In genomic region chr17:3115380-3115974, GRCm38 (mm10) we compare ENCODE assay signal across 8 mouse cellular contexts. TPM values are rescaled to one million over a fixed set of nuclear protein-coding genes. Genes with fewer than 3 reads are reported as not detected.
DNase-seq lines count a peak whose midpoint lies in the region; ATAC-seq and TF ChIP-seq lines count a peak whose summit lies in the region.

No protein-coding gene starts in this region.

- no peaks in the 10 kb centered on the region for H3K9me3 ChIP-seq in embryonic facial prominence, embryonic 13.5 days
- H3K9me3 ChIP-seq in heart, embryonic 10.5 days = no peaks in the 10 kb centered on the region
- H3K9me3 ChIP-seq in liver, embryonic 15.5 days (replicated peaks) = no peaks in the 10 kb centered on the region
- no peaks in the 10 kb centered on the region for H3K9me3 ChIP-seq in neural tube, embryonic 11.5 days (ENCODE audit: control insufficient read depth, low read length)
- H3K9me3 ChIP-seq in stomach, postnatal 0 days (ENCODE audit: control insufficient read depth, low read length) = no peaks in the 10 kb centered on the region

- peaks cover 23% of the 10 kb centered on the region for H3K4me1 ChIP-seq in embryonic facial prominence, embryonic 13.5 days
- peaks cover 14% of the 10 kb centered on the region; the same call in 1 of the 2 replicates for H3K4me1 ChIP-seq in heart, embryonic 10.5 days
- H3K4me1 ChIP-seq in liver, embryonic 15.5 days (replicated peaks) = peaks cover 29% of the 10 kb centered on the region
- H3K4me1 ChIP-seq in neural tube, embryonic 11.5 days (ENCODE audit: control insufficient read depth, insufficient read depth, low read length) = no peaks in the 10 kb centered on the region
- H3K4me1 ChIP-seq in stomach, postnatal 0 days (replicated peaks; ENCODE audit: control insufficient read depth, insufficient read depth) = no peaks in the 10 kb centered on the region

- H3K4me2 ChIP-seq in embryonic facial prominence, embryonic 13.5 days = peak overlapping the region; percentile 71
- peak overlapping the region; percentile 84 for H3K4me2 ChIP-seq in liver, embryonic 15.5 days
- peak overlapping the region; percentile 73 for H3K4me2 ChIP-seq in neural tube, embryonic 11.5 days (ENCODE audit: low read depth)
- H3K4me2 ChIP-seq in stomach, postnatal 0 days (replicated peaks; ENCODE audit: low read depth) = peak overlapping the region; percentile 78

- no peaks in the 10 kb centered on the region for H3K27me3 ChIP-seq in C2C12 (ENCODE audit: control insufficient read depth, insufficient read depth, insufficient read length)
- H3K27me3 ChIP-seq in embryonic facial prominence, embryonic 13.5 days = no peaks in the 10 kb centered on the region
- H3K27me3 ChIP-seq in heart, embryonic 10.5 days (ENCODE audit: insufficient read depth, poor library complexity, severe bottlenecking) = no peaks in the 10 kb centered on the region
- no peaks in the 10 kb centered on the region for H3K27me3 ChIP-seq in liver, embryonic 15.5 days
- no peaks in the 10 kb centered on the region for H3K27me3 ChIP-seq in neural tube, embryonic 11.5 days (ENCODE audit: control insufficient read depth, insufficient read depth, low read length)
- no peaks in the 10 kb centered on the region for H3K27me3 ChIP-seq in stomach, postnatal 0 days (ENCODE audit: control insufficient read depth, insufficient read depth, low read length)

- peaks cover 9% of the 10 kb centered on the region for H3K36me3 ChIP-seq in C2C12 (ENCODE audit: control insufficient read depth, insufficient read depth)
- peaks cover 5% of the 10 kb centered on the region; the same call in 1 of the 2 replicates for H3K36me3 ChIP-seq in embryonic facial prominence, embryonic 13.5 days
- peaks cover 3% of the 10 kb centered on the region for H3K36me3 ChIP-seq in heart, embryonic 10.5 days
- H3K36me3 ChIP-seq in liver, embryonic 15.5 days (replicated peaks) = no peaks in the 10 kb centered on the region
- no peaks in the 10 kb centered on the region for H3K36me3 ChIP-seq in neural tube, embryonic 11.5 days (ENCODE audit: control insufficient read depth, insufficient read depth, low read length)
- H3K36me3 ChIP-seq in stomach, postnatal 0 days (ENCODE audit: control insufficient read depth, insufficient read depth, low read length) = no peaks in the 10 kb centered on the region

- DNase-seq in adrenal gland, postnatal 25 days = peak; percentile 58
- peak; percentile 90 for DNase-seq in heart, embryonic 10.5 days (ENCODE audit: low spot score)
- DNase-seq in kidney, postnatal 10 days = peak; percentile 72
- no peak for DNase-seq in neural tube, embryonic 11.5 days (ENCODE audit: low spot score)
- peak; percentile 70 for DNase-seq in stomach, postnatal 0 days (ENCODE audit: low spot score)

- H3K9ac ChIP-seq in embryonic facial prominence, embryonic 13.5 days = peak overlapping the region; percentile 97
- H3K9ac ChIP-seq in liver, embryonic 15.5 days = peak overlapping the region; percentile 84
- peak overlapping the region; percentile 97 for H3K9ac ChIP-seq in neural tube, embryonic 11.5 days (ENCODE audit: low read length)
- peak overlapping the region; percentile 97 for H3K9ac ChIP-seq in stomach, postnatal 0 days (ENCODE audit: low read length)

- peak; percentile 68; the same call in 1 of the 2 replicates for ATAC-seq in embryonic facial prominence, embryonic 13.5 days (ENCODE audit: insufficient number of reproducible peaks, insufficient read depth, low FRiP score, low TSS enrichment, low read depth)
- ATAC-seq in liver, embryonic 15.5 days (ENCODE audit: insufficient read depth) = peak; percentile 75
- ATAC-seq in neural tube, embryonic 11.5 days (ENCODE audit: insufficient read depth, low FRiP score, low TSS enrichment) = peak; percentile 62
- ATAC-seq in stomach, postnatal 0 days (ENCODE audit: low FRiP score, low TSS enrichment) = peak; percentile 75

- peaks cover 56% of the 10 kb centered on the region for H3K79me3 ChIP-seq in C2C12 (ENCODE audit: low read depth)

- no peak for TF ChIP-seq EP300 in stomach, postnatal 0 days (optimal IDR thresholded peaks at IDR 0.05)

- peak overlapping the region; percentile 63 for H3K4me3 ChIP-seq in C2C12 (ENCODE audit: insufficient read depth, poor library complexity, severe bottlenecking)
- peak overlapping the region; percentile 93 for H3K4me3 ChIP-seq in embryonic facial prominence, embryonic 13.5 days
- peak overlapping the region; percentile 82 for H3K4me3 ChIP-seq in heart, embryonic 10.5 days
- H3K4me3 ChIP-seq in liver, embryonic 15.5 days (replicated peaks) = peak overlapping the region; percentile 97
- peak overlapping the region; percentile 98 for H3K4me3 ChIP-seq in neural tube, embryonic 11.5 days (ENCODE audit: low read depth, low read length)
- H3K4me3 ChIP-seq in stomach, postnatal 0 days (ENCODE audit: low read depth, low read length) = peak overlapping the region; percentile 91

- peaks cover 66% of the 10 kb centered on the region for H3K79me2 ChIP-seq in C2C12 (ENCODE audit: control insufficient read depth, insufficient read depth)

- no peak for TF ChIP-seq CTCF in C2C12 (IDR thresholded peaks at IDR 0.05; ENCODE audit: control insufficient read depth, insufficient read depth, insufficient read length)
- no peak for TF ChIP-seq CTCF in stomach, postnatal 0 days (IDR thresholded peaks at IDR 0.05; ENCODE audit: low read depth)

- H3ac ChIP-seq in C2C12 (ENCODE audit: control insufficient read depth, insufficient read length, low read depth) = peak overlapping the region; percentile 99

- under 1% methylated on average over 45 of the region's 47 CpGs for WGBS in embryonic facial prominence, embryonic 13.5 days
- under 1% methylated on average over 46 of the region's 47 CpGs for WGBS in heart, embryonic 10.5 days
- WGBS in liver, embryonic 15.5 days (ENCODE audit: insufficient replicate concordance) = under 1% methylated on average over 46 of the region's 47 CpGs
- WGBS in neural tube, embryonic 11.5 days = 0% methylated on average over 37 of the region's 47 CpGs
- under 1% methylated on average over 40 of the region's 47 CpGs for WGBS in stomach, postnatal 0 days

- peak overlapping the region; percentile 99 for H3K27ac ChIP-seq in embryonic facial prominence, embryonic 13.5 days
- H3K27ac ChIP-seq in heart, embryonic 10.5 days = peak overlapping the region; percentile 98
- peak overlapping the region; percentile 99 for H3K27ac ChIP-seq in liver, embryonic 15.5 days (replicated peaks)
- peak overlapping the region; percentile 99 for H3K27ac ChIP-seq in neural tube, embryonic 11.5 days (ENCODE audit: low read depth, low read length)
- H3K27ac ChIP-seq in stomach, postnatal 0 days (replicated peaks) = peak overlapping the region; percentile 100

TF ChIP-seq in C2C12, 6 proteins besides CTCF, POLR2A, EP300 and RAD21:
- TF ChIP-seq MYOG (IDR thresholded peaks at IDR 0.05; ENCODE audit: control insufficient read depth, extremely low read depth, insufficient read length) (no peak), MAX (IDR thresholded peaks at IDR 0.05) (no peak), MYOD1 (IDR thresholded peaks at IDR 0.05; ENCODE audit: control insufficient read depth, insufficient read length, low read depth) (no peak), USF1 (IDR thresholded peaks at IDR 0.05; ENCODE audit: low read depth) (no peak), FOSL1 (IDR thresholded peaks at IDR 0.05; ENCODE audit: insufficient read depth, low read length, poor library complexity, severe bottlenecking) (no peak), CEBPB (IDR thresholded peaks at IDR 0.05; ENCODE audit: low read depth) (no peak)

RNA-seq across cellular contexts. Expression of gene Scaf8, which starts 0.7 kb away (rescaled TPM):
- polyA plus RNA-seq in C2C12 (2012; fragmentation: generic; extraction: Trizol) = 16.3 TPM
- total RNA-seq in adrenal gland, postnatal 25 days (2021) = 46.5 and 47.1 TPM in 2 replicates
- 22.7 and 22.8 TPM in 2 replicates for polyA plus RNA-seq in embryonic facial prominence, embryonic 13.5 days (2015; fragmentation: Nextera tagmentation; extraction: Ambion mirVana)
- 19.7 and 21.1 TPM in 2 replicates for polyA plus RNA-seq in heart, embryonic 10.5 days (2016; fragmentation: Nextera tagmentation; extraction: Ambion mirVana)
- 7.8 and 8.0 TPM in 2 replicates for polyA plus RNA-seq in liver, embryonic 15.5 days (2015; fragmentation: Nextera tagmentation; extraction: Ambion mirVana)
- polyA plus RNA-seq in neural tube, embryonic 11.5 days (2014; fragmentation: Nextera tagmentation; extraction: Ambion mirVana) = 27.8 and 28.3 TPM in 2 replicates
- polyA plus RNA-seq in stomach, postnatal 0 days (2015; fragmentation: Nextera tagmentation; extraction: Ambion mirVana) = 6.7 and 7.6 TPM in 2 replicates
